Mouse (Mus musculus): ENCODE measurements at regions not wholly inside any gene's neighbourhood (a gene's known extent, or its start where the extent isn't known, plus 50 kb on each side); places are given as distances from the start of the nearest gene placed in this dataset.
A peak's percentile ranks its signal among the peaks of the same experiment; 100 is the strongest.

GRCm38 (mm10) chr12:109528966-109529365, 71.2 kb downstream of the Rtl1 start:
- ATAC-seq (no peak), DNase-seq (no peak)
- no peak overlapping the region for H3K27ac ChIP-seq (ENCODE audit: low read depth, low read length)
- no peak for TF ChIP-seq CTCF (IDR thresholded peaks at IDR 0.05; ENCODE audit: low read depth)
- H3K9me3 ChIP-seq (ENCODE audit: low read length), result peaks cover 30% of the 10 kb centered on the region
- WGBS, result 52% methylated on average over 5 of the region's 5 CpGs
- H3K9ac ChIP-seq, result no peak overlapping the region
- no peaks in the 10 kb centered on the region for H3K27me3 ChIP-seq (ENCODE audit: insufficient read depth, low read length)
- H3K4me2 ChIP-seq (ENCODE audit: low read depth), result no peak overlapping the region
- no peaks in the 10 kb centered on the region for H3K36me3 ChIP-seq (ENCODE audit: insufficient read depth)
- no peak overlapping the region for H3K4me3 ChIP-seq (ENCODE audit: low read depth, low read length)
- no peaks in the 10 kb centered on the region for H3K4me1 ChIP-seq (ENCODE audit: insufficient read depth)

- H3K4me3 ChIP-seq (ENCODE audit: low read depth, low read length), result peak overlapping the region; percentile 13; the same call in 1 of the 2 replicates
- peaks cover 30% of the 10 kb centered on the region for H3K9me3 ChIP-seq (ENCODE audit: low read length)
- H3K27ac ChIP-seq (ENCODE audit: low read depth, low read length), result no peak overlapping the region
- ATAC-seq (peak; percentile 40; the same call in 1 of the 2 replicates), DNase-seq (no peak)
- no peaks in the 10 kb centered on the region for H3K27me3 ChIP-seq (ENCODE audit: insufficient read depth, low read length)
- TF ChIP-seq CTCF (IDR thresholded peaks at IDR 0.05; ENCODE audit: low read depth), result no peak
- H3K36me3 ChIP-seq (ENCODE audit: insufficient read depth), result no peaks in the 10 kb centered on the region
- 56% methylated on average over 27 of the region's 27 CpGs for WGBS
- no peak overlapping the region for H3K9ac ChIP-seq
- H3K4me1 ChIP-seq (ENCODE audit: insufficient read depth), result no peaks in the 10 kb centered on the region
- peak overlapping the region; percentile 40 for H3K4me2 ChIP-seq (ENCODE audit: low read depth)
These were observed 71.9 kb downstream of the Rtl1 start for GRCm38 (mm10) chr12:109528263-109528545.

DNA sequence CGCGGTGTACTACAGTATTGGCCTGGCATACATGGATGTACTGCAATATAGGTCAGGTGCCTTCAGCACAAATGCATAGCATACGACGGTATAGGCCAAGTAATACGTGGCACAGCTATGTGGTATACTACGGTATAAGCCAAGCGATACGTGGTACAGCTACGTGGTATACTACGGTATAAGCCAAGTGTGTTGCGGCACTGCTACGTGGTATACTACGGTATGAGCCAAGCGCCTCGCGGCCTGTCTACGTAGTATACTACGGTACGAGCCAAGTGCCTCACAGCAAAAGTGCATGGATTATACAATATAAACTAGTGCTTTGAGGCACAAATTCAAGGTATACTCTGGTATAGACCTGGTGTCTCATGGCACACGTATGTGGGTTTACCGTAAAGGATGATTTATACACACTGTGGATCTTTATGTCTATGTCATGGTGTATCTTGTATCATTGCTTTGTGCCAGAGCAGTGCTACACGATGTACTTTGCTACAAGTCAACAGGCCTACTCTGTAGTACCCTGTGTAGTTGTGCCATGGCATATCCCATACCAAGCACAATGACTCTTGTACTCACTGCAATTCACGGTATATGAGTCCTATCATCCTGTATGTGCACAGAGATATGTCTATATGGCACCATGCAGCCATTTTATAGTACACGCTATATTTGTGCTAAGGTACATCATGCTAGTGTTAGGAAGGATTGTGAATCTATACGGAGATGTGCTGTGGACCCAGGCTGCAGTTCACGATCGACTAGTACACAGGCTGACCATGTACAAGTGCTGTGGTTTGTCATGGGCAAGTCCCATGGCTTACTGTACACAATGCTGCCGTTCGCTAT, 72.5 kb downstream of the Rtl1 start:
- no peak for TF ChIP-seq CTCF (IDR thresholded peaks at IDR 0.05; ENCODE audit: low read depth)
- Histone ChIP-seq H3K4me3 (ENCODE audit: low read depth, low read length) (peak overlapping the region; percentile 13; the same call in 1 of the 2 replicates), H3K36me3 (ENCODE audit: insufficient read depth) (no peaks in the 10 kb centered on the region), H3K9me3 (ENCODE audit: low read length) (peaks cover 30% of the 10 kb centered on the region), H3K27me3 (ENCODE audit: insufficient read depth, low read length) (no peaks in the 10 kb centered on the region), H3K4me1 (ENCODE audit: insufficient read depth) (no peaks in the 10 kb centered on the region), H3K4me2 (ENCODE audit: low read depth) (peak overlapping the region; percentile 40), H3K9ac (no peak overlapping the region), H3K27ac (ENCODE audit: low read depth, low read length) (no peak overlapping the region)
- WGBS, result 59% methylated on average over 29 of the region's 29 CpGs
- ATAC-seq (peak; percentile 65), DNase-seq (no peak)

DNA sequence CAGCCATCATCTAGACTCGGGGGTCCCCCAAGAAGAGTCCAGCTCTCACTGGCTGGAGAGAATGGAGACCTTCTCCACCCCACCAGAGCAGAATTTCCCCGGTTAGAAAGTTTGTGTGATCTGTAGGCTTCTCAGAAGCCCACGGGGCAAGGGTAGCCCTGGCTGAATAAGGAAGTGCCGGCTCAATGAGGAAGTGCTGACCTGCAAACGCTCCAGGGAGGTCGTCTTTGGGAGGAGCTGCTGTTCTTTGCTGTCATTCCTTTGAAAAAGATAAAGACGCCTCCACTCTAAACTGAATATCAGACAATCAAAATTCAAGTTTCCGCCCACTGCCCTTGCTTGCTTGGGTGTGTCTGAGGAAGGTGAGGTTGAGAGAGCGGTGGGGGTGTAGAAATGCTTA, 73.0 kb downstream of the Dlk1 start:
- Histone ChIP-seq H3K9me3 (ENCODE audit: low read length) (peaks cover 30% of the 10 kb centered on the region), H3K4me3 (ENCODE audit: low read depth, low read length) (no peak overlapping the region), H3K4me2 (ENCODE audit: low read depth) (no peak overlapping the region), H3K27me3 (ENCODE audit: insufficient read depth, low read length) (no peaks in the 10 kb centered on the region), H3K4me1 (ENCODE audit: insufficient read depth) (no peaks in the 10 kb centered on the region), H3K9ac (no peak overlapping the region), H3K36me3 (ENCODE audit: insufficient read depth) (no peaks in the 10 kb centered on the region), H3K27ac (ENCODE audit: low read depth, low read length) (no peak overlapping the region)
- ATAC-seq (no peak), DNase-seq (no peak)
- no peak for TF ChIP-seq CTCF (IDR thresholded peaks at IDR 0.05; ENCODE audit: low read depth)
- 75% methylated on average over 9 of the region's 9 CpGs for WGBS

DNA sequence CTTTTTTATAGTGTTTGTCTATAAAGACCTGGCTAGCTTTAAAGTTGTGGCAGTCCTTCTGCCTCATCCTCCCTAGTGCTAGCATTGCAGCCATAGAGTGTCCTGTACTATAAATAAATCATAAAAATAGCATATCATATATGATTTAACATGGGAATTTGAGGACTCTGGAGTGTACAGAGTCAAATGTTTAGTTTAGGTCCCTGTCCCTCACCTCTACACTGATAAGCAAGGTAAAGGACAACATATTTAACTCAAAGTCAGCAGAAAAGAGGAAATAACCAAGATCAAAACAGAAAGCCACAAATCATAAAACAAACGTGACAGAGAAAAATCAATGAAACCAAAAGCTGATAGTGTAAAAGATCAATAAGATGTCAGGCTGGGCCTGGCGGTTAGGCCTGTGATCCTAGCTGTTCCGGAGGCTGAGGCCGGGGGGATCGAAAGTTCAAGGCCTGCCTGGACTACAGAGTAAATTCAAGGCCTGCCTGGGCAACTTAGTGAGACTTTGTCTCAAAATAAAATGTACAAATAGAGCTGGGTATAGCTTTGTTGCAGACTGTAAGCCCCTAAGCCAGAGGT, 68.7 kb downstream of the Dlk1 start:
- no peaks in the 10 kb centered on the region; the same call in 1 of the 2 replicates for H3K27me3 ChIP-seq (ENCODE audit: insufficient read depth, low read length)
- no peak overlapping the region for H3K4me2 ChIP-seq (ENCODE audit: low read depth)
- ATAC-seq, result no peak
- WGBS, result 88% methylated on average over 5 of the region's 5 CpGs
- no peak for TF ChIP-seq CTCF (IDR thresholded peaks at IDR 0.05; ENCODE audit: low read depth)
- H3K27ac ChIP-seq (ENCODE audit: low read depth, low read length), result no peak overlapping the region
- peaks cover 7% of the 10 kb centered on the region for H3K9me3 ChIP-seq (ENCODE audit: low read length)
- no peaks in the 10 kb centered on the region for H3K4me1 ChIP-seq (ENCODE audit: insufficient read depth)
- no peaks in the 10 kb centered on the region for H3K36me3 ChIP-seq (ENCODE audit: insufficient read depth)
- H3K9ac ChIP-seq, result no peak overlapping the region
- DNase-seq, result no peak
- H3K4me3 ChIP-seq (ENCODE audit: low read depth, low read length), result no peak overlapping the region

DNA sequence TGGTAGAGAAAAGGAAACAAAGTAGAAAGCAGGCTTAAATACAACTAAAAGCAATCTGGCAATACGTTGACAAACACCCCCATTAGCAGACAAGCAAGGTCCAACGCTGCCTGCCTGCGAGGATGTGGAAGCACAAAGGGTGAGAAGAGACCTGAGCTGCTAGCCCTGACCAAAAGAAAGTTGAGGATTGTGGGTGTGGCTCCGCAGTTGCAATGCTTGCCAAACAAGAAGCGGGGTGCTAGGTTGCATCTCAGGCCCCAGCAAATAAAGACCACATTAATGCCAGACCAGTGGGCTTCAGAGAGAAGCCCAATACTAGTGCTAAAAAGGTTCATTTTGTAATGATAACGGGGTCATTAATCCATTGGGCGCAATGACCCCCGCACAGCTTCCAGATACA, 67.8 kb downstream of the Dlk1 start:
- ATAC-seq (no peak), DNase-seq (no peak)
- TF ChIP-seq CTCF (IDR thresholded peaks at IDR 0.05; ENCODE audit: low read depth), result no peak
- Histone ChIP-seq H3K4me2 (ENCODE audit: low read depth) (no peak overlapping the region), H3K4me3 (ENCODE audit: low read depth, low read length) (no peak overlapping the region), H3K4me1 (ENCODE audit: insufficient read depth) (no peaks in the 10 kb centered on the region), H3K9me3 (ENCODE audit: low read length) (no peaks in the 10 kb centered on the region), H3K27ac (ENCODE audit: low read depth, low read length) (no peak overlapping the region), H3K27me3 (ENCODE audit: insufficient read depth, low read length) (no peaks in the 10 kb centered on the region; the same call in 1 of the 2 replicates), H3K36me3 (ENCODE audit: insufficient read depth) (no peaks in the 10 kb centered on the region), H3K9ac (no peak overlapping the region)
- 12% methylated on average over 8 of the region's 8 CpGs for WGBS

GRCm38 (mm10) chr12:109519838-109520237, 67.2 kb downstream of the Dlk1 start:
- H3K9me3 ChIP-seq (ENCODE audit: low read length), result no peaks in the 10 kb centered on the region
- ATAC-seq, result no peak
- WGBS, result 46% methylated on average over 5 of the region's 5 CpGs

More at GRCm38 (mm10) chr12:109519838-109520237, 67.2 kb downstream of the Dlk1 start:
- H3K4me1 ChIP-seq (ENCODE audit: insufficient read depth), result no peaks in the 10 kb centered on the region
- H3K27ac ChIP-seq (ENCODE audit: low read depth, low read length), result no peak overlapping the region
- no peak overlapping the region for H3K9ac ChIP-seq
- no peaks in the 10 kb centered on the region for H3K36me3 ChIP-seq (ENCODE audit: insufficient read depth)
- H3K4me3 ChIP-seq (ENCODE audit: low read depth, low read length), result no peak overlapping the region
- H3K27me3 ChIP-seq (ENCODE audit: insufficient read depth, low read length), result no peaks in the 10 kb centered on the region; the same call in 1 of the 2 replicates
- DNase-seq, result no peak
- TF ChIP-seq CTCF (IDR thresholded peaks at IDR 0.05; ENCODE audit: low read depth), result no peak
- H3K4me2 ChIP-seq (ENCODE audit: low read depth), result no peak overlapping the region
